Mouse (Mus musculus) midbrain, postnatal 0 days (tissue): Measurements from ENCODE around the gene Arhgap19. TPM values are rescaled to one million over a fixed set of nuclear protein-coding genes. Genes with fewer than 3 reads are reported as not detected.

Experiments used
- ATAC-seq: fragments of 200-750 bp; cut with Nextera tagmentation; 2 replicates; pipeline ENCODE4 v1.8.0; 2017; ENCODE audit warnings: moderate number of reproducible peaks, mild to moderate bottlenecking, moderate TSS enrichment, moderate library complexity; ENCODE audit not compliant: low FRiP score
- DNase-seq: peaks from one replicate; pipeline ENCODE4 v3.0.0-alpha.2; 2015; ENCODE audit warnings: low spot score
- H3K27ac ChIP-seq: fragments of 300-500 bp; sonication (generic); 2 replicates; pipeline ENCODE4 v1.5.1; 2014; ENCODE audit warnings: low read depth, mild to moderate bottlenecking, low read length, mixed read lengths
- H3K27me3 ChIP-seq: fragments of 300-500 bp; sonication (generic); 2 replicates; pipeline ENCODE4 v1.6.1; 2014; ENCODE audit warnings: low read length, control low read depth, mixed read lengths; ENCODE audit not compliant: insufficient read depth
- H3K36me3 ChIP-seq: fragments of 300-500 bp; sonication (generic); 2 replicates; pipeline ENCODE4 v1.6.1; 2014; ENCODE audit warnings: low read length, control low read depth, mixed read lengths; ENCODE audit not compliant: insufficient read depth
- H3K4me1 ChIP-seq: fragments of 300-500 bp; sonication (generic); 2 replicates; pipeline ENCODE4 v1.6.1; 2014; ENCODE audit warnings: mild to moderate bottlenecking, control low read depth, antibody characterized with exemption, low read length, mixed read lengths; ENCODE audit not compliant: insufficient read depth
- H3K4me2 ChIP-seq: fragments of 300-500 bp; sonication (generic); 2 replicates; pipeline ENCODE4 v1.6.1; 2014; ENCODE audit warnings: low read depth, mild to moderate bottlenecking, low read length, mixed read lengths; ENCODE audit not compliant: poor library complexity, severe bottlenecking
- H3K4me3 ChIP-seq: fragments of 300-500 bp; sonication (generic); 2 replicates; pipeline ENCODE4 v1.5.1; 2014; ENCODE audit warnings: low read depth, mild to moderate bottlenecking, low read length, moderate library complexity
- H3K9ac ChIP-seq: fragments of 300-500 bp; sonication (generic); replicated peaks from 2 replicates; pipeline ENCODE4 v1.6.1; 2014; ENCODE audit warnings: mild to moderate bottlenecking, low read length, moderate library complexity, mixed read lengths; ENCODE audit not compliant: poor library complexity, severe bottlenecking
- H3K9me3 ChIP-seq: fragments of 300-500 bp; sonication (generic); 2 replicates; pipeline ENCODE4 v1.6.1; 2016; ENCODE audit warnings: low read length, control low read depth
- CTCF ChIP-seq: IDR thresholded peaks from 2 replicates; pipeline ENCODE4 v1.5.1; 2016; ENCODE audit warnings: antibody characterized with exemption, mild to moderate bottlenecking
- WGBS: fragments of 180-500 bp; shearing (Covaris S2); extraction: QIAGEN DNeasy Blood & Tissue Kit; methylation state at CpG from one replicate; pipeline ENCODE4 v1.1.7; 2014; 5-methylcytosine and 5-hydroxymethylcytosine counted together
- polyA plus RNA-seq: library from polyadenylated mRNA; unstranded; fragments of >200 nt; fragmentation: Nextera tagmentation; extraction: Ambion mirVana; gene quantifications from 2 replicates; pipeline ENCODE4 v1.2.1, GENCODE M21; 2015
- total RNA-seq: library from RNA; depleted of rRNA; stranded (reverse); fragments of >200 nt; gene quantifications from 2 replicates; pipeline ENCODE4 v1.2.3, GENCODE M21; 2014

Gene Arhgap19
- total and polyA plus RNA-seq, 2 experiments from 2014 or later: 2.9 to 4.5 TPM

- H3K4me1 ChIP-seq: no peaks in the 10 kb centered on the region
- no peak overlapping the region for H3K27ac ChIP-seq
- no peak for TF ChIP-seq CTCF
- no peak overlapping the region for H3K4me3 ChIP-seq
- H3K27me3 ChIP-seq: no peaks in the 10 kb centered on the region
- H3K9ac ChIP-seq: no peak overlapping the region
- H3K36me3 ChIP-seq: no peaks in the 10 kb centered on the region
- H3K9me3 ChIP-seq: no peaks in the 10 kb centered on the region
- no peak overlapping the region for H3K4me2 ChIP-seq
- ATAC-seq: no peak
- DNase-seq: no peak
- WGBS: 84% methylated on average over 8 of the region's 8 CpGs
Measured at GRCm38 (mm10) chr19:41808104-41808634, 6.3 kb upstream of the Arhgap19 start.

GRCm38 (mm10) chr19:41807497-41807896, 5.7 kb upstream of the Arhgap19 start:
- Histone ChIP-seq H3K27ac (no peak overlapping the region), H3K9me3 (no peaks in the 10 kb centered on the region), H3K36me3 (no peaks in the 10 kb centered on the region), H3K4me2 (no peak overlapping the region), H3K4me3 (no peak overlapping the region), H3K4me1 (no peaks in the 10 kb centered on the region), H3K27me3 (no peaks in the 10 kb centered on the region), H3K9ac (no peak overlapping the region)
- ATAC-seq (no peak), DNase-seq (no peak)
- TF ChIP-seq CTCF: no peak
- 88% methylated on average over 9 of the region's 9 CpGs for WGBS

GRCm38 (mm10) chr19:41805831-41806230, 4.0 kb upstream of the Arhgap19 start:
- WGBS: 87% methylated on average over 4 of the region's 4 CpGs

GRCm38 (mm10) chr19:41803322-41803721, 1.5 kb upstream of the Arhgap19 start:
- no peaks in the 10 kb centered on the region for H3K9me3 ChIP-seq
- no peaks in the 10 kb centered on the region for H3K4me1 ChIP-seq
- no peaks in the 10 kb centered on the region for H3K27me3 ChIP-seq
- no peak overlapping the region for H3K27ac ChIP-seq
- no peaks in the 10 kb centered on the region for H3K36me3 ChIP-seq
- no peak for DNase-seq
- 47% methylated on average over 7 of the region's 7 CpGs for WGBS
- TF ChIP-seq CTCF: peak; percentile 52
- H3K9ac ChIP-seq: no peak overlapping the region
- ATAC-seq: no peak
- H3K4me3 ChIP-seq: no peak overlapping the region
- H3K4me2 ChIP-seq: no peak overlapping the region

More at GRCm38 (mm10) chr19:41805831-41806230, 4.0 kb upstream of the Arhgap19 start:
- H3K4me3 ChIP-seq: no peak overlapping the region
- H3K36me3 ChIP-seq: no peaks in the 10 kb centered on the region
- H3K9me3 ChIP-seq: no peaks in the 10 kb centered on the region
- no peak for DNase-seq
- H3K27ac ChIP-seq: no peak overlapping the region
- H3K27me3 ChIP-seq: no peaks in the 10 kb centered on the region
- ATAC-seq: no peak
- H3K4me2 ChIP-seq: no peak overlapping the region
- no peak overlapping the region for H3K9ac ChIP-seq
- no peaks in the 10 kb centered on the region for H3K4me1 ChIP-seq
- no peak for TF ChIP-seq CTCF

GRCm38 (mm10) chr19:41800986-41801741, 683 bp downstream of the Arhgap19 start:
- no peak for ATAC-seq

GRCm38 (mm10) chr19:41800451-41800850, 1.4 kb downstream of the Arhgap19 start:
- no peak for TF ChIP-seq CTCF
- Histone ChIP-seq H3K4me1 (no peaks in the 10 kb centered on the region), H3K9me3 (no peaks in the 10 kb centered on the region), H3K27me3 (no peaks in the 10 kb centered on the region), H3K27ac (no peak overlapping the region), H3K36me3 (no peaks in the 10 kb centered on the region), H3K4me3 (no peak overlapping the region; the same call in 1 of the 2 replicates), H3K4me2 (0 out of 2 replicates have a peak overlapping the region, but pooled peaks have one; percentile 79), H3K9ac (no peak overlapping the region)
- 31% methylated on average over 6 of the region's 6 CpGs for WGBS
- ATAC-seq (no peak), DNase-seq (no peak)

More at GRCm38 (mm10) chr19:41800986-41801741, 683 bp downstream of the Arhgap19 start:
- DNase-seq: no peak
- WGBS: 3% methylated on average over 26 of the region's 26 CpGs
- no peaks in the 10 kb centered on the region for H3K4me1 ChIP-seq
- no peaks in the 10 kb centered on the region for H3K9me3 ChIP-seq
- no peak for TF ChIP-seq CTCF
- H3K9ac ChIP-seq: peak overlapping the region; percentile 57
- no peaks in the 10 kb centered on the region for H3K27me3 ChIP-seq
- H3K4me2 ChIP-seq: peak overlapping the region; percentile 79
- H3K36me3 ChIP-seq: no peaks in the 10 kb centered on the region
- peak overlapping the region; percentile 80 for H3K4me3 ChIP-seq
- no peak overlapping the region for H3K27ac ChIP-seq
